Mouse (Mus musculus) heart, adult 18-20 months (tissue): ENCODE data around the gene Gak. TPM values are rescaled to one million over a fixed set of nuclear protein-coding genes. Genes with fewer than 3 reads are reported as not detected.

ENCODE experiments used
- DNase-seq, 2 experiments: peaks; one replicate each; pipeline ENCODE4 v3.0.0; 2021 to 2022; ENCODE audit warnings: mixed read lengths in 1 of 2
- long read RNA-seq, 2 experiments: library from polyadenylated mRNA; stranded (forward); transcript quantifications; one replicate each; pipeline ENCODE4 v2.0.0; 2021
- total RNA-seq, 2 experiments: library from RNA; stranded (reverse); gene quantifications; 2 replicates each; pipeline ENCODE4 v1.2.3; 2021

The Gak gene
- 10 to 100 TPM; 18.2 to 21.5 TPM for total RNA-seq
- long read RNA-seq, experiment 1, full-length matches to known transcripts, result 1 of 3 reads
- long read RNA-seq, experiment 1, partial matches to known transcripts, result 0 of 3 reads
- long read RNA-seq, experiment 1, other reads (novel, unspliced or antisense), result 2 of 3 reads
- long read RNA-seq, experiment 2, full-length matches to known transcripts, result 1 of 1 reads
- long read RNA-seq, experiment 2, partial matches to known transcripts, result 0 of 1 reads
- long read RNA-seq, experiment 2, other reads (novel, unspliced or antisense), result 0 of 1 reads

- DNase-seq, result peak; percentile 93 to 95
Measured at GRCm38 (mm10) chr5:108629634-108630483, at the start of gene Gak, which contains the start of gene Tmem175. Gene Gak, minus strand, starts transcription at chr5:108629755. Gene Tmem175, plus strand, starts transcription at chr5:108629770.

- no peak for DNase-seq
Measured at GRCm38 (mm10) chr5:108678296-108678854, 48.8 kb upstream of the Gak start.

- DNase-seq, result peak; percentile 42 to 43
Measured at GRCm38 (mm10) chr5:108677605-108678295, 48.2 kb upstream of the Gak start.

GRCm38 (mm10) chr5:108676772-108677498 is 47.4 kb upstream of the Gak start:
- DNase-seq, result no peak

- no peak for DNase-seq
Measured at GRCm38 (mm10) chr5:108675251-108675816, 45.8 kb upstream of the Gak start, which contains the start of gene Slc26a1. Gene Slc26a1, minus strand, starts transcription at chr5:108675569.

- DNase-seq, result no peak
Measured at GRCm38 (mm10) chr5:108674624-108675023, 45.1 kb upstream of the Gak start.

- DNase-seq, result no peak
Measured at GRCm38 (mm10) chr5:108671757-108672156, 42.2 kb upstream of the Gak start.

GRCm38 (mm10) chr5:108670785-108671184 is 41.2 kb upstream of the Gak start:
- DNase-seq, result peak; percentile 37 to 57

- DNase-seq, result no peak
Measured at GRCm38 (mm10) chr5:108669986-108670385, 40.4 kb upstream of the Gak start.

GRCm38 (mm10) chr5:108668977-108669936 is 39.7 kb upstream of the Gak start, which contains the start of gene Dgkq:
Gene Dgkq, minus strand, starts transcription at chr5:108669672.
- peak; percentile 95 to 96 for DNase-seq

- no peak for DNase-seq
Measured at GRCm38 (mm10) chr5:108668387-108668932, 38.9 kb upstream of the Gak start.

GRCm38 (mm10) chr5:108667370-108667769 is 37.8 kb upstream of the Gak start:
- no peak for DNase-seq

- DNase-seq, result no peak
Measured at GRCm38 (mm10) chr5:108665066-108665465, 35.5 kb upstream of the Gak start.

GRCm38 (mm10) chr5:108662772-108663171 is 33.2 kb upstream of the Gak start:
- no peak for DNase-seq

GRCm38 (mm10) chr5:108660632-108661268 is 31.2 kb upstream of the Gak start:
- DNase-seq, result peak; percentile 96 to 97

- DNase-seq, result no peak
Measured at GRCm38 (mm10) chr5:108659698-108660631, 30.4 kb upstream of the Gak start, which contains the start of gene Idua. Gene Idua, plus strand, starts transcription at chr5:108660331.

- no peak for DNase-seq
Measured at GRCm38 (mm10) chr5:108658611-108659010, 29.1 kb upstream of the Gak start.

GRCm38 (mm10) chr5:108657406-108657805 is 27.9 kb upstream of the Gak start:
- DNase-seq, result no peak
